Mouse (Mus musculus): ENCODE measurements around the gene Tm7sf2. TPM values are rescaled to one million over a fixed set of nuclear protein-coding genes. Genes with fewer than 3 reads are reported as not detected.

Gene Tm7sf2
- polyA plus RNA-seq, 1 experiment = 18.5 TPM

GRCm38 (mm10) chr19:6094119-6094518, 25.9 kb upstream of the Tm7sf2 start, which contains the start of gene AC131692.1:
AC131692.1 (plus strand) TSS chr19:6094419.
- H3K27ac ChIP-seq (ENCODE audit: insufficient read depth, low read length) = no peak within 1 kb of the TSS
- H3K4me3 ChIP-seq (ENCODE audit: insufficient read depth, low read length) = no peak within 1 kb of the TSS
- no peaks in the 10 kb centered on the region for H3K4me1 ChIP-seq (ENCODE audit: control insufficient read depth, insufficient read depth, low read length)
- no peak for TF ChIP-seq POLR2A (IDR thresholded peaks at IDR 0.05; ENCODE audit: low read depth, low read length)
- no peak for TF ChIP-seq CTCF (IDR thresholded peaks at IDR 0.05; ENCODE audit: borderline replicate concordance, insufficient read depth, low read length)

- H3K4me1 ChIP-seq (ENCODE audit: control insufficient read depth, insufficient read depth, low read length) = peaks cover 1% of the 10 kb centered on the region; the same call in 1 of the 2 replicates
- no peak overlapping the region for H3K27ac ChIP-seq (ENCODE audit: insufficient read depth, low read length)
- TF ChIP-seq POLR2A (IDR thresholded peaks at IDR 0.05; ENCODE audit: low read depth, low read length) (no peak), CTCF (IDR thresholded peaks at IDR 0.05; ENCODE audit: borderline replicate concordance, insufficient read depth, low read length) (no peak)
- no peak overlapping the region for H3K4me3 ChIP-seq (ENCODE audit: insufficient read depth, low read length)
These were observed 20.7 kb upstream of the Tm7sf2 start for GRCm38 (mm10) chr19:6088841-6089240.

GRCm38 (mm10) chr19:6085417-6085879, 17.3 kb upstream of the Tm7sf2 start:
- TF ChIP-seq POLR2A (IDR thresholded peaks at IDR 0.05; ENCODE audit: low read depth, low read length) = no peak
- TF ChIP-seq CTCF (IDR thresholded peaks at IDR 0.05; ENCODE audit: borderline replicate concordance, insufficient read depth, low read length) = no peak
- H3K4me3 ChIP-seq (ENCODE audit: insufficient read depth, low read length) = peak overlapping the region; percentile 87
- peaks cover 4% of the 10 kb centered on the region; the same call in 1 of the 2 replicates for H3K4me1 ChIP-seq (ENCODE audit: control insufficient read depth, insufficient read depth, low read length)
- no peak overlapping the region for H3K27ac ChIP-seq (ENCODE audit: insufficient read depth, low read length)

- Histone ChIP-seq H3K4me1 (ENCODE audit: control insufficient read depth, insufficient read depth, low read length) (peaks cover 4% of the 10 kb centered on the region; the same call in 1 of the 2 replicates), H3K27ac (ENCODE audit: insufficient read depth, low read length) (peak within 1 kb of the TSS; percentile 55; the same call in 1 of the 2 replicates), H3K4me3 (ENCODE audit: insufficient read depth, low read length) (peak within 1 kb of the TSS; percentile 87)
- TF ChIP-seq POLR2A (IDR thresholded peaks at IDR 0.05; ENCODE audit: low read depth, low read length) (peak; percentile 61), CTCF (IDR thresholded peaks at IDR 0.05; ENCODE audit: borderline replicate concordance, insufficient read depth, low read length) (no peak)
These were observed 16.5 kb upstream of the Tm7sf2 start, which contains the start of the genes Zfpl1 and Cdca5 for GRCm38 (mm10) chr19:6084478-6085248. Zfpl1 (minus strand) TSS chr19:6084956. Cdca5 (plus strand) TSS chr19:6084983.

- TF ChIP-seq POLR2A (IDR thresholded peaks at IDR 0.05; ENCODE audit: low read depth, low read length) (no peak), CTCF (IDR thresholded peaks at IDR 0.05; ENCODE audit: borderline replicate concordance, insufficient read depth, low read length) (no peak)
- H3K4me3 ChIP-seq (ENCODE audit: insufficient read depth, low read length) = no peak within 1 kb of the TSS
These were observed 14.0 kb upstream of the Tm7sf2 start, which contains the start of gene Gm28374 for GRCm38 (mm10) chr19:6082156-6082555. Gm28374 (minus strand) TSS chr19:6082256.

GRCm38 (mm10) chr19:6079983-6080480, 11.9 kb upstream of the Tm7sf2 start, which contains the start of gene Tmem262:
Tmem262 (plus strand) TSS chr19:6080033.
- Histone ChIP-seq H3K27ac (ENCODE audit: insufficient read depth, low read length) (no peak within 1 kb of the TSS), H3K4me3 (ENCODE audit: insufficient read depth, low read length) (no peak within 1 kb of the TSS), H3K4me1 (ENCODE audit: control insufficient read depth, insufficient read depth, low read length) (peaks cover 4% of the 10 kb centered on the region; the same call in 1 of the 2 replicates)
- no peak for TF ChIP-seq CTCF (IDR thresholded peaks at IDR 0.05; ENCODE audit: borderline replicate concordance, insufficient read depth, low read length)
- TF ChIP-seq POLR2A (IDR thresholded peaks at IDR 0.05; ENCODE audit: low read depth, low read length) = no peak

More at GRCm38 (mm10) chr19:6082156-6082555, 14.0 kb upstream of the Tm7sf2 start, which contains the start of gene Gm28374:
- Histone ChIP-seq H3K27ac (ENCODE audit: insufficient read depth, low read length) (no peak within 1 kb of the TSS), H3K4me1 (ENCODE audit: control insufficient read depth, insufficient read depth, low read length) (peaks cover 4% of the 10 kb centered on the region; the same call in 1 of the 2 replicates)

- H3K27ac ChIP-seq (ENCODE audit: insufficient read depth, low read length) = peak within 1 kb of the TSS; percentile 62; the same call in 1 of the 2 replicates
- peak; percentile 50 for TF ChIP-seq POLR2A (IDR thresholded peaks at IDR 0.05; ENCODE audit: low read depth, low read length)
- TF ChIP-seq CTCF (IDR thresholded peaks at IDR 0.05; ENCODE audit: borderline replicate concordance, insufficient read depth, low read length) = no peak
These were observed 8.6 kb upstream of the Tm7sf2 start, which contains the start of gene Vps51 for GRCm38 (mm10) chr19:6076564-6077393. Vps51 (minus strand) TSS chr19:6077231.

GRCm38 (mm10) chr19:6073889-6074288, 5.7 kb upstream of the Tm7sf2 start:
- Histone ChIP-seq H3K27ac (ENCODE audit: insufficient read depth, low read length) (no peak overlapping the region), H3K4me3 (ENCODE audit: insufficient read depth, low read length) (no peak overlapping the region), H3K4me1 (ENCODE audit: control insufficient read depth, insufficient read depth, low read length) (no peaks in the 10 kb centered on the region)
- TF ChIP-seq POLR2A (IDR thresholded peaks at IDR 0.05; ENCODE audit: low read depth, low read length) = no peak
- no peak for TF ChIP-seq CTCF (IDR thresholded peaks at IDR 0.05; ENCODE audit: borderline replicate concordance, insufficient read depth, low read length)

More at GRCm38 (mm10) chr19:6076564-6077393, 8.6 kb upstream of the Tm7sf2 start, which contains the start of gene Vps51:
- Histone ChIP-seq H3K4me1 (ENCODE audit: control insufficient read depth, insufficient read depth, low read length) (no peaks in the 10 kb centered on the region), H3K4me3 (ENCODE audit: insufficient read depth, low read length) (peak within 1 kb of the TSS; percentile 64)

GRCm38 (mm10) chr19:6071261-6071660, 3.1 kb upstream of the Tm7sf2 start:
- TF ChIP-seq CTCF (IDR thresholded peaks at IDR 0.05; ENCODE audit: borderline replicate concordance, insufficient read depth, low read length) = no peak
- TF ChIP-seq POLR2A (IDR thresholded peaks at IDR 0.05; ENCODE audit: low read depth, low read length) = no peak
- no peaks in the 10 kb centered on the region for H3K4me1 ChIP-seq (ENCODE audit: control insufficient read depth, insufficient read depth, low read length)
- no peak overlapping the region for H3K4me3 ChIP-seq (ENCODE audit: insufficient read depth, low read length)
- H3K27ac ChIP-seq (ENCODE audit: insufficient read depth, low read length) = no peak overlapping the region

Measured in embryonic fibroblast, embryonic 13.5 days (primary cell).